20 mouse cellular contexts compared by ENCODE assay signal in genomic region chr12:80988286-80988685, GRCm38 (mm10). TPM values are rescaled to one million over a fixed set of nuclear protein-coding genes. Genes with fewer than 3 reads are reported as not detected.
"Had no signal": no experiment of that assay in that cellular context is flagged by ENCODE, and none has a peak within 500 bp of the region (broad histone marks: within the 10 kb centered on the region; RNA-seq: fewer than 3 reads in every experiment).

No protein-coding gene starts in this region.

- H3K9ac ChIP-seq: liver, embryonic 15.5 days; liver, postnatal 0 days; lung, embryonic 15.5 days; midbrain, embryonic 13.5 days; midbrain, embryonic 15.5 days; neural tube, embryonic 12.5 days had no signal

- DNase-seq: liver, postnatal 0 days; lung, adult 2 months; lung, postnatal 14 days; lung, postnatal 36 days; right cerebral cortex, postnatal 14 days; spleen, adult 18-20 months; thymus, adult 18-20 months; thymus, postnatal 14 days; thymus, postnatal 36 days had no signal

- H3K4me2 ChIP-seq: liver, embryonic 15.5 days; lung, embryonic 15.5 days; midbrain, embryonic 11.5 days; midbrain, embryonic 13.5 days; midbrain, embryonic 15.5 days; neural tube, embryonic 12.5 days had no signal

- H3K27ac ChIP-seq: liver, embryonic 15.5 days; lung, embryonic 15.5 days; macrophage; midbrain, embryonic 13.5 days; midbrain, embryonic 15.5 days; neural tube, embryonic 12.5 days had no signal

- H3K36me3 ChIP-seq: liver, embryonic 15.5 days; lung, embryonic 15.5 days; midbrain, embryonic 13.5 days; midbrain, embryonic 15.5 days; neural tube, embryonic 12.5 days had no signal

- H3K27me3 ChIP-seq: liver, embryonic 15.5 days; lung, embryonic 15.5 days; midbrain, embryonic 13.5 days; midbrain, embryonic 15.5 days had no signal

- H3K4me1 ChIP-seq: liver, embryonic 15.5 days; lung, embryonic 15.5 days; megakaryocyte, embryonic 14.5 days; midbrain, embryonic 15.5 days had no signal

- H3K9me3 ChIP-seq: liver, embryonic 15.5 days; lung, embryonic 15.5 days; megakaryocyte, embryonic 14.5 days; midbrain, embryonic 15.5 days; neural tube, embryonic 12.5 days had no signal

- H3K4me3 ChIP-seq: liver, embryonic 15.5 days; lung, embryonic 15.5 days; megakaryocyte, embryonic 14.5 days; midbrain, embryonic 13.5 days; midbrain, embryonic 15.5 days; neural tube, embryonic 12.5 days had no signal

- ATAC-seq: liver, postnatal 0 days; lung, postnatal 0 days; midbrain, embryonic 13.5 days; midbrain, embryonic 15.5 days had no signal

RNA-seq across cellular contexts. Expression of gene Slc10a1, which starts 19.8 kb away (rescaled TPM):
- total RNA-seq: megakaryocyte progenitor cell, adult 5-6 weeks; midbrain, postnatal 0 days had no signal
- polyA plus RNA-seq: macrophage had no signal
